Mouse (Mus musculus) heart, adult 2 months (tissue): ENCODE data around the gene Cpne8.

Experiments
- CTCF ChIP-seq: fragments of 200-600 bp; IDR thresholded peaks from 2 replicates; pipeline ENCODE4 v1.8.1; 2022; ENCODE audit warnings: antibody characterized with exemption, mild to moderate bottlenecking, moderate library complexity
- EP300 ChIP-seq: fragments of 200-500 bp; IDR thresholded peaks from 2 replicates; pipeline ENCODE4 v1.6.1; 2011; ENCODE audit warnings: low read depth, low read length, control low read depth; ENCODE audit not compliant: insufficient read depth
- POLR2A ChIP-seq: fragments of 200-500 bp; IDR thresholded peaks from 2 replicates; pipeline ENCODE4 v1.6.1; 2011; ENCODE audit warnings: mild to moderate bottlenecking, low read depth, low read length, control low read depth; ENCODE audit not compliant: insufficient read depth

DNA sequence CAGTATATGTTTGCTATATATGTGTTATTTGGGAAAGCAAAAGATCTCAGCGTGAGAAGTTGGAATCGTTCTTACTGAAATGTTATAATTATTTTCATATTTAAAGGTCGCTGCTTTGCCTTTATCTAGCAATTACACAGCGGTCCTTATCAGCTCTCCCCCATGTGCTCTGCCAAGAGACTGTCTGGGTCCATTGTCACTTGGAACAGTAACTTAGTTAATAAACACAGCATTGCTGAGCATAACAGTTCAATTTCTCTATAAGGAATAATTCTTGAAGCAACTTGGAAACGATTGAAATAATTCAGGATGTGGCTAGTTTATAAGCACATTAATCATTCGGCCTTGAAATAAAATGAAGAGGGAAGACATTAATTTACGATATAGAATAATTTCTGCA is 189.0 kb downstream of the Cpne8 start:
- TF ChIP-seq POLR2A: no peak
- TF ChIP-seq EP300: no peak
- no peak for TF ChIP-seq CTCF
